Mouse (Mus musculus) E14TG2a.4 (cell line): ENCODE measurements around the gene Krt12.

Source experiments
- CTCF ChIP-seq: conservative IDR thresholded peaks from 2 replicates; pipeline ENCODE4 v1.5.1; 2014; ENCODE audit warnings: low read length
- NANOG ChIP-seq: IDR thresholded peaks from 2 replicates; pipeline ENCODE4 v1.6.1; 2014; ENCODE audit warnings: borderline replicate concordance, low read length, mixed read lengths

DNA sequence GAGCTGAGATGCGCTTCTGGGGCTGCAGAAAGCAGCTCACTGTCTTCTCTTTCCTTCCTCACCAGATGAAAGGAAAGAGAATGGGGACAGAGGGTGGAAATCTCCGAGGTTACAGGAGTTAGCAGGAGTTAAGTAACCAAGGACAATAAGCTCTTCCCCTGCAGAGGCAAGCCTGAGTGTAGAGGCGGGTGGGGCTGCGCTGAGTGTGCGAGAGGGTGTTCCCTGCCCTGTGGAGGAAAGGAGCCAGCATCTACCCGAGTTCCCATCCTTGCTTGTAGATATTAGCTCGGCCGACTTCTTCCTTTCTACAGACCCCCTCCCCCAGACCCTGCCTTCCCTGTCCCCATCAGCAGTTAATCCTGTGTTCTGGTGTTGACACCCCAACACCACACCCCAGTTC is 23.2 kb downstream of the Krt12 start:
- TF ChIP-seq CTCF (no peak), NANOG (no peak)
